Mouse (Mus musculus): Measurements from ENCODE around the gene Ankrd44.

GRCm38 (mm10) chr1:54747785-54748420 is 178.3 kb downstream of the Ankrd44 start:
- TF ChIP-seq CTCF (IDR thresholded peaks at IDR 0.05; ENCODE audit: control insufficient read depth, insufficient read depth, insufficient read length) (no peak), USF1 (IDR thresholded peaks at IDR 0.05; ENCODE audit: low read depth) (no peak), CEBPB (IDR thresholded peaks at IDR 0.05; ENCODE audit: low read depth) (no peak)
